Mouse (Mus musculus): ENCODE results near the gene Erf.

Erf gene

DNA sequence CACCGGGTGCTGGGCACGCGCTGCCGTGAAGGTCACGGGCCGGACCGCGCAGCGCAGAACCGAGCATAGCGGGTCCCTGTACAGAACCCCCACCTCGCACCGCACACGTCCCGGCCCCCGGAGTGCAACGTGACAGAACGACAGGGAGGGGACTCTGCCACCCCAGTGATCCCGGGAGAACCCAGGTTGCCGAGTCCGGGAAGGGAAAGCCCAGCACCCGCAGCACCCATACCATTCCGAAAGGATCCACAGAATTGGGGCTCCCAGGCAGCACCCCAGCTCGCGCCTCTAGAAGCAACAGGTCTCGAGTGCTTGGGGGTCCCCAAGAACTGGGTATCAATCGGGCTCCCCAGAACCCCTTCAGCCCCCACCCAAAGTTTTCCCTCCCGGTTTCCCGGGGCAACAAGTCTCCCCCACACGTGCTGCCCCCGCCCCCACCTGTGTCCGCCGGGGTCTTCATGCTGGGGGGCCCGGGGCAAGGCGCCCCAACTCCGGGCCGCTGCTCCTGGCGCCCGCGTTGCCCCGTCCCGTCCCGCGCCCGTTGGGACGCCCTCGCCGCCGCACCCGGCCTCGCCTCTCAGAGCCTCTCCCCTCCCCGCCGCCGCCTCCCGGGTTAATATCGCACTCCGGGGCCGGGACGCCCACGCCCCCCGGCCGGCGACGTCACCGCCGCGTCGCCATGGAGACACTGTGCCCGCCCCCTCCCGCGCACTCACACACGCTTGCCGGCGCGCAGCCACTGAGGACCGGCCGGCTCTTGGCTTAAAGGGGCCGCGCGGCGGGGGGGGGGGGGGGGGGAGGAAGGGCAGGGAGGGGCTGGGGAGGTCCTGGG lies at the start of gene Erf:
Gene Erf, minus strand, starts transcription at position 621 of the 832 bp plus-strand sequence.
- peak; percentile 98 for DNase-seq (ENCODE audit: low spot score)

DNA sequence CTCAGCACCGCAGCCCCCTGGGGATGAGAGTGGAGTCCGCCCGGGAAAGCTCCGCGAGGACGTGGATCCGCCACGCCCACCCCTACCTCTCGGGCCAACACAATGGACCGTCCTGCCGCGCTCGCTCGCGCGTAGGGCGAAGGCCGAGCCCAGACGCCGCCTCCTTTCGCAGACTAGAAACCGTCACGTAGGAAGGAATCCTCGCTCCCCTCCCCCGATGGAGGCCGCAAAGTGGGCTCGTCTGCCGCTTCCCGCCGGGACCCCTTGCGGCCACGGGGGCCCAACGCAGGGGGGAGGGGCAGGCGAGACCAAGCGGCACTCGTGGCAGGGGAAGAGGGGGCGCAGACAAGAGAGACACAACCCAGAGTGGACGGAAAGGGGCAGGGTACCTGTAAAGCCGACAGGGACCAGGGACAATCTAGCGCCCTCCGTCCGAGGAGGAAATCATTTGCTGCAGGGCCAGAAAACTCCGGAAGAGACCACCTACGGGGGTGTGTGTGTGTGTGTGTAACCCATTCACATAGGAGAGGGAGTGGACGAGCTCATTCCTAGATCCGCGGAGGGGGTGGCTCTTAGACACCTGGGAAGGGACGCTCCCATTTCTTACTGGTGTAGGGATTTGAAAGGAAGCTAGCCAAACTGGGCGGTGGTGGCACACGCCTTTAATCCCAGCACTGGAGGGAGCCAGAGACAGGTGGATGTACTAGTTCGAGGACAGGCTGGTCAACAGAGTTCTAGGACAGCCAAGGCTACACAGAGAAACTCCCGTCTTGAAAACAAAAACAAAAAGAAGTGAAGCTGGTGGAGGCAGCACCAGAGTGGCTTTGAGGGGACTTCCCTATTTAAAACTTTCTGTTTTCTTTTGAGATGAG lies 47.1 kb upstream of the Erf start, which contains the start of gene Pafah1b3:
Gene Pafah1b3, minus strand, starts transcription at position 533 of the 872 bp plus-strand sequence.
- peak; percentile 85 for DNase-seq (ENCODE audit: low spot score)

DNA sequence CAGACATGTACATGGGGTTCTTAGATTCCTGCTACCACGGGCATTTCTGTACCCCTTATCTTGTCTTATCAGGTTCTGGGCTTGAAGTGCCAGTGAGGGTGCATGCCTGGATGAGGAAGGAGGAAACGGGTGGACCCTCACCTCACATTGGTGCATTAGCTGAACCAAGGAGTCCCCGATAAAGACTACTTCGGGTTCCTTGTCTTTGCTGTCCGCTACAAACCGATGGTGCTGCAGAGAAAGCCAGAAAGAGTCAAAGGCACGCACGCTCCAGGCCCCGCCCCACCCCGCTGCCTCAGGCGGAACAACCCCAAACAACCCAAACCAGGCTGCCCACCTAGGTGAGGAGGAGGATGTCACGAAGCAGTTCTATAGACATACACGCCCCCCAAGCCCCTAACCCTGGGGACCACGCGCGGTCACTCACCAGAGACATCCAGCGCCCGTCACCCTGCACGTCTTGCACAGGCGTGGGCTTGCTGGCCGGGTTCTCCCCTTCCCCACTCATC lies 46.4 kb upstream of the Erf start:
- no peak for DNase-seq (ENCODE audit: low spot score)

DNA sequence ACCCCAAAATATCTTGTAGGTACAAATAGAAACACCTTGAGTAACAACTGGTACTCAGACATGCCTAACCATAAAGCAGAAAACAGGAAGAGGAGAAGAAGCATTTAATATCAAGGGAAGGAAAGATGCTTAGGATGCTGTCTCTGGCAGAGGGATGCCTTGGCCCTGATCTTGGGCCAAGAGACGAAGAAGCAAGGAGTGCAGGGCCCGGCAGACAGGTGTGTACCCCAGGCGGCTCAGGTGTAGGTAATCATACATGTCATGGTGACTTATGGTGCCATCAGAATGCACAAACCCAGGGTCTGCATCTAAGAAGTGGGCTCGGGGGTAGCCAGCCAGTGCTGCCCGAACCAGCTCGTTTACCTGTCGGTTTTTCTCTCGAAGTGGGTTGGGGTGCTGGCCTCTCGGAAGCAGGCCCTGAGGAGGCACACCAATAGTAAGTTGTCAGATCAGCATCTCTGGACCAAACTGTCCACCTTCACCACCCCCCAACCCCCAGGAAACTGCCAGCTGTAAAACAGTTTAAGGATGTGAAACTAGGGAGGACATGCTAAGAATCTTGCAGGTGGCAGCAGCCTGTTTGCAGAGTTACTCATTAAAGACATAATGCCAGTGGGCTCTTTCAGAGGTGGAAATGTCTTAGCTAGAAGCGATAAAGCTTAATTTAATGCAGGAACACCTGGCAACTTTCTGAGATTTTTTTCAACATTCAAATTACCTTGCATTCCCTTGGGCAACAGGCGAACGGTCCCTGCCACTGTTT lies 44.6 kb upstream of the Erf start:
- DNase-seq (ENCODE audit: low spot score) = no peak

DNA sequence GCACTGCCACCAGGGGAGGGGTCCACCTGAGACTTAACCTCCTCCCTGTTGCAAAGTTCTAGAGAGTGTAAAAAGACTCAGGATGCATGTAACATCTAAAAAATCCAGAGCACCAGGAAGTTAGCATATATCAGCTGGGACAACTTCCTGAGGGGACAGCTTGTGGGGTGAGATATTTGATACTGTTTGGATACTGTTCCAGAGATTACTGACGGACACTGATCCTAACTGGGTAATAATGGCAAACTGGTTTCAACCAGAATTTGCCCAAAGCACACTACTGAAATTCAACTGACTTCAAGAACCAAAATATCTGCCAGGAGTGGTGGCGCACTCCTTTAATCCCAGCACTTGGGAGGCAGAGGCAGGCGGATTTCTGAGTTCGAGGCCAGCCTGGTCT lies 43.9 kb upstream of the Erf start:
- DNase-seq (ENCODE audit: low spot score) = no peak

DNA sequence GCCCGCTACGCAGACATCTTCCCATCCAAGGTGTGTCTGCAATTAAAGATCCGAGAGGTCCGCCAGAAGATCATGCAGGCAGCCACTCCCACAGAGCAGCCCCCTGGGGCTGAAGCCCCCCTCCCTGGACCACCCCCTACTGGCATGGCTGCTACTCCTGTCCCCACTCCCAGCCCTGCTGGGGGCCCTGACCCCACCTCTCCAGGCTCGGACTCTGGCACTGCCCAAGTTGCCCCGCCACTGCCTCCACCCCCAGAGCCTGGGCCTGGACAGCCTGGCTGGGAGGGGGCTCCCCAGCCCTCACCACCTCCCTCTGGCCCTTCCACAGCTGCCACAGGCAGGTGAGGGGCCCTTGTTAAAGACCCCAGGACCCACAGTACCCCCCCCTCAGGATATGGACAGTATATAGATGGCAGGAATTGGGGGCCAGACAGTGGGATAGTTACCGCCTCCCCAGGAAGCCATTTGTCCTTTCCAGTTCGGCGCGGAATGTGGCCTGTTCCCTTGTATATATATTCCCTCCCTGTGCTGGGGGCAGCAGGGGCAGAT lies 42.7 kb upstream of the Erf start:
- DNase-seq (ENCODE audit: low spot score) = no peak

GRCm38 (mm10) chr7:25292107-25292506 lies 41.5 kb upstream of the Erf start:
- DNase-seq (ENCODE audit: low spot score) = no peak

GRCm38 (mm10) chr7:25290911-25291310 lies 40.4 kb upstream of the Erf start:
- DNase-seq (ENCODE audit: low spot score) = no peak

DNA sequence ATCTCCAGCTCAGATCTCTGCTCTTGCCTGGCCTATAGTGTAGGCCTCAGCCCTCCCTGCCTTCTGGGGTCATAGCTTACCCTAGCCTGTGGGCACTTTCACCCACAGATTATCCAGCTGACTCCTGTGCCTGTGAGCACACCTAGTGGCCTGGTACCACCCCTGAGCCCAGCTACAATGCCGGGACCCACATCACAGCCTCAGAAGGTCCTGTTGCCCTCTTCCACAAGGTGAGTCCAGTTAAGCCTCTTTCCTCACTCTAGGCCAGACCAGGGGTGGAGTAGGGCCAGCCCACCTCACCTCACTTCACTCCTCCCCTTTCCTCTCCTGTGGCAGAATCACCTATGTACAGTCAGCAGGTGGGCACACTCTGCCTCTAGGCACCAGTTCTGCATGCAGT lies 39.9 kb upstream of the Erf start:
- DNase-seq (ENCODE audit: low spot score) = no peak

DNA sequence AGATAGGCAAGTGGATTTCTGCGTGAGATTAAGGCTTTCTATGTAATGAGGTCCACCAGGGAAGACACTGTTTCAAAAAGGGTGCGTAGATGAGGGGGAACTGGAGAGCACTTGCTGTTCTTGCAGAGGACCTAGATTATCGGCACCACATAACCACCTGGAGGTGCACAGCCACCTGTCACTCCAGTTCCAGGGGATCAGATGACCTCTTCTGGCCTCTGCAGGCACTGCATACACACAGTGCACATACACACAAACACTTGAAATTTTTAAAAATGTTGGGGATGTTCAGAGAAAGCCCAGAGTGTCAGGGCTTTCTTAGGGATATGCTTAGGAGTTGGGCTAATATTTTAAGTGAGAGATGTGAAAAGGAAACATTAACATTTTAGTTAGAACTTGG lies 39.4 kb upstream of the Erf start:
- no peak for DNase-seq (ENCODE audit: low spot score)

- no peak for DNase-seq (ENCODE audit: low spot score)
Observed at GRCm38 (mm10) chr7:25288721-25289120, 38.2 kb upstream of the Erf start.

DNA sequence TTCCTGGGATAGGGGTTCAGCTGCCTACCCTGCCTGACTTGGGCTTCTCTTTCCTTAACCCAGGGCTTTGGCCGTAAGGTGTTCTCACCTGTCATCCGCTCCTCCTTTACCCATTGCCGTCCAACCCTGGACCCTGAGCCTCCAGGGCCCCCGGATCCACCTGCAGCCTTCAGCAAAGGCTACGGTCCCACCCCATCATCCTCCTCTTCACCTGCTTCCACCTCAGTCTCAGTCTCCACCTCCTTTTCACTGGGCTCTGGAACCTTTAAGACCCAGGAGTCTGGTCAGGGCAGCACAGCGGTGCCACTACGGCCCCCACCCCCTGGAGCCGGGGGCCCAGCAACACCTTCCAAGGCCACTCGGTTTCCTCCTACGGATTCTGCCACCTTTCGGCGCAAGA lies 37.5 kb upstream of the Erf start:
- no peak for DNase-seq (ENCODE audit: low spot score)

DNA sequence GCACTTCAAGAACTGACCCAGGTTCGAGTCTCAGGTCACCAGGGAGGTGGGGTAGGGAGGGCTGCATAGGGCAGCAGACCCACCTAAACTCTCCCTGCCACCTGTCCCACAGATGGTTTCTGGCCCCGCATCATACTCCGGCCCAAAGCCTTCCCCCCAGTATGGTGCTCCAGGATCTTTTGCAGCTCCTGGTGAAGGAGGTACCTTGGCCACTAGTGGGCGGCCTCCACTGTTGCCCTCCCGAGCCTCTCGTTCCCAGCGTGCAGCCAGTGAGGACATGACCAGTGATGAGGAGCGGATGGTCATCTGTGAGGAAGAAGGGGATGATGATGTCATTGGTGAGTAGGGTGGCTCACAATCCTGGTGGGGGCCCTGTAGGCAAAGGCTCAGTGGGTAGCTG lies 36.4 kb upstream of the Erf start:
- DNase-seq (ENCODE audit: low spot score) = no peak

- DNase-seq (ENCODE audit: low spot score) = no peak
Observed at GRCm38 (mm10) chr7:25285511-25286238, 35.1 kb upstream of the Erf start.

- DNase-seq (ENCODE audit: low spot score) = no peak
Observed at GRCm38 (mm10) chr7:25284766-25285165, 34.2 kb upstream of the Erf start.

GRCm38 (mm10) chr7:25284171-25284570 lies 33.6 kb upstream of the Erf start:
- no peak for DNase-seq (ENCODE audit: low spot score)

- DNase-seq (ENCODE audit: low spot score) = no peak
Observed at GRCm38 (mm10) chr7:25283637-25284036, 33.1 kb upstream of the Erf start.

DNA sequence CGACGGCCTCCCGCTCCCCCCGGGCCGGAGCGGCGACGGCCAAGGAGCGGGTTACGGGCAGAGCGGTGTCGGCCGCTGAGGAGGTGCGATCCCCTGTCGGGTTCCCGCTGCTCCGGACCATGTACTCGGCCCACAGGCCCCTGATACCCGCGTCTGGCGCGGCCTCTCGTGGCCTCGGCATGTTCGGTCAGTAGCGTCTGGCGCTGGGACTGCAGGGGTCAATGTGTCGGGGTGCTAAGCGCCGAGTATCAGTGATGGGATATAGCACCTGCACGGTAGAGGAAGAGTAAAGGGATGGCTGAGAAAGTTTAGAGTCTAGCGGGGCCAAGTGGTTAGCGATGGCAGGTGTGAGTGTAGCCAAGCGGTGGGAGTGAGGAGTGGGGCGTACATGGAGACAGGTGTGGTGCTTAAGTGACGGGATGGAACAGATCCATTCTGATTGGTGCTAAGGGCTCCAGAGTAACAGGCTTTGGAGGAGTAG lies 32.2 kb upstream of the Erf start:
- DNase-seq (ENCODE audit: low spot score) = peak; percentile 63

- DNase-seq (ENCODE audit: low spot score) = peak; percentile 97
Observed at GRCm38 (mm10) chr7:25281734-25282601, 31.4 kb upstream of the Erf start.

GRCm38 (mm10) chr7:25281166-25281733 lies 30.7 kb upstream of the Erf start:
- DNase-seq (ENCODE audit: low spot score) = peak; percentile 25

All from layer of hippocampus, adult 11-12 months (tissue).